Mouse (Mus musculus): ENCODE results near the gene Ccdc157.
"Not testable (repeated sequence)": the region's sequence is repeated elsewhere in the genome, so short reads cannot be mapped to it uniquely, and the experiment has no call there.

DNA sequence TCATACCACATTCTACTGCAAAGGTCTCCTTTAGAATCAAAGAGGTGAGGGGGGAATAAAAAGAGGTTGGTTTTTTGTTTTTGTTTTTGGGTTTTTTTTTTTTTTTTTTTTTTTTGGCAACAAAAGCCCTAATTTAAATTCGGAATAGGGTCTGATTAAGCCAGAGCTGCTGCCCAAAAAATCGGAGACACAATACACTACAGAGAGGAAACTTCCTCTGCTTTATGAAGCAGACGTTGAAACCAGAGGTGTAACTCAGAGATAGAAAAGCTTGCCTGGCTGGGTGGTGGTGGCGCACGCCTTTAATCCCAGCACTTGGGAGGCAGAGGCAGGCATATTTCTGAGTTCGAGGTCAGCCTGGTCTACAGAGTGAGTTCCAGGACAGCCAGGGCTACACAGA lies 45.6 kb downstream of the Ccdc157 start:
- TF ChIP-seq CTCF, EP300 (IDR thresholded peaks at IDR 0.05): not testable (repeated sequence)
